Mouse (Mus musculus): ENCODE results near the gene Grin2a. TPM values are rescaled to one million over a fixed set of nuclear protein-coding genes. Genes with fewer than 3 reads are reported as not detected.

Grin2a gene
- polyA plus RNA-seq, 2 experiments: 0.64 to 2.0 TPM

- TF ChIP-seq POLR2A (IDR thresholded peaks at IDR 0.05; ENCODE audit: borderline replicate concordance, extremely low read depth, insufficient read depth, insufficient read length): no peak
- H3K4me2 ChIP-seq (replicated peaks; ENCODE audit: low read depth, low read length, severe bottlenecking): no peak overlapping the region
- peaks cover 5% of the 10 kb centered on the region for H3K4me1 ChIP-seq (ENCODE audit: control insufficient read depth, insufficient read depth, low read length)
- H3K27me3 ChIP-seq (ENCODE audit: control insufficient read depth, insufficient read depth, low read length): peaks cover 40% of the 10 kb centered on the region
- no peak overlapping the region for H3K27ac ChIP-seq (replicated peaks; ENCODE audit: low read depth, low read length)
- H3K4me3 ChIP-seq (replicated peaks; ENCODE audit: low read length): no peak overlapping the region
- ATAC-seq (ENCODE audit: low FRiP score, low read depth) (no peak), DNase-seq (ENCODE audit: low spot score) (no peak)
- no peak overlapping the region for H3K9ac ChIP-seq (ENCODE audit: low read depth, low read length, severe bottlenecking)
- no peaks in the 10 kb centered on the region for H3K9me3 ChIP-seq (ENCODE audit: control insufficient read depth, low read length)
- H3K36me3 ChIP-seq (ENCODE audit: control insufficient read depth, insufficient read depth, low read length): no peaks in the 10 kb centered on the region
Measured at GRCm38 (mm10) chr16:9997931-9998330, 2.6 kb upstream of the Grin2a start.

- Histone ChIP-seq H3K4me1 (ENCODE audit: control insufficient read depth, insufficient read depth, low read length) (peaks cover 5% of the 10 kb centered on the region), H3K9me3 (ENCODE audit: control insufficient read depth, low read length) (no peaks in the 10 kb centered on the region), H3K27me3 (ENCODE audit: control insufficient read depth, insufficient read depth, low read length) (peaks cover 60% of the 10 kb centered on the region), H3K4me2 (replicated peaks; ENCODE audit: low read depth, low read length, severe bottlenecking) (0 out of 2 replicates have a peak overlapping the region, but pooled peaks have one; percentile 61), H3K36me3 (ENCODE audit: control insufficient read depth, insufficient read depth, low read length) (no peaks in the 10 kb centered on the region), H3K9ac (ENCODE audit: low read depth, low read length, severe bottlenecking) (no peak overlapping the region), H3K27ac (replicated peaks; ENCODE audit: low read depth, low read length) (no peak overlapping the region), H3K4me3 (replicated peaks; ENCODE audit: low read length) (peak overlapping the region; percentile 36; the same call in 1 of the 2 replicates)
- no peak for ATAC-seq (ENCODE audit: low FRiP score, low read depth)
- no peak for TF ChIP-seq POLR2A (IDR thresholded peaks at IDR 0.05; ENCODE audit: borderline replicate concordance, extremely low read depth, insufficient read depth, insufficient read length)
- 23% methylated on average over 13 of the region's 13 CpGs for WGBS
- no peak for DNase-seq (ENCODE audit: low spot score)
Measured at GRCm38 (mm10) chr16:9995814-9996210, 452 bp upstream of the Grin2a start.

GRCm38 (mm10) chr16:9994041-9994950, 1.1 kb downstream of the Grin2a start:
- TF ChIP-seq POLR2A (IDR thresholded peaks at IDR 0.05; ENCODE audit: borderline replicate concordance, extremely low read depth, insufficient read depth, insufficient read length): no peak

GRCm38 (mm10) chr16:9993255-9994040, 1.9 kb downstream of the Grin2a start:
- Histone ChIP-seq H3K4me3 (replicated peaks; ENCODE audit: low read length) (peak overlapping the region; percentile 36), H3K9ac (ENCODE audit: low read depth, low read length, severe bottlenecking) (peak overlapping the region; percentile 28; the same call in 1 of the 2 replicates), H3K36me3 (ENCODE audit: control insufficient read depth, insufficient read depth, low read length) (no peaks in the 10 kb centered on the region), H3K4me1 (ENCODE audit: control insufficient read depth, insufficient read depth, low read length) (peaks cover 5% of the 10 kb centered on the region), H3K27me3 (ENCODE audit: control insufficient read depth, insufficient read depth, low read length) (peaks cover 68% of the 10 kb centered on the region), H3K27ac (replicated peaks; ENCODE audit: low read depth, low read length) (no peak overlapping the region), H3K4me2 (replicated peaks; ENCODE audit: low read depth, low read length, severe bottlenecking) (peak overlapping the region; percentile 61), H3K9me3 (ENCODE audit: control insufficient read depth, low read length) (no peaks in the 10 kb centered on the region)
- peak; percentile 70 for ATAC-seq (ENCODE audit: low FRiP score, low read depth)
- WGBS: 3% methylated on average over 39 of the region's 39 CpGs
- peak; percentile 75 for DNase-seq (ENCODE audit: low spot score)
- TF ChIP-seq POLR2A (IDR thresholded peaks at IDR 0.05; ENCODE audit: borderline replicate concordance, extremely low read depth, insufficient read depth, insufficient read length): no peak

More at GRCm38 (mm10) chr16:9994041-9994950, 1.1 kb downstream of the Grin2a start:
- Histone ChIP-seq H3K4me1 (ENCODE audit: control insufficient read depth, insufficient read depth, low read length) (peaks cover 5% of the 10 kb centered on the region), H3K27me3 (ENCODE audit: control insufficient read depth, insufficient read depth, low read length) (peaks cover 68% of the 10 kb centered on the region), H3K4me3 (replicated peaks; ENCODE audit: low read length) (peak overlapping the region; percentile 36), H3K9ac (ENCODE audit: low read depth, low read length, severe bottlenecking) (peak overlapping the region; percentile 28; the same call in 1 of the 2 replicates), H3K27ac (replicated peaks; ENCODE audit: low read depth, low read length) (no peak overlapping the region), H3K36me3 (ENCODE audit: control insufficient read depth, insufficient read depth, low read length) (no peaks in the 10 kb centered on the region), H3K9me3 (ENCODE audit: control insufficient read depth, low read length) (no peaks in the 10 kb centered on the region), H3K4me2 (replicated peaks; ENCODE audit: low read depth, low read length, severe bottlenecking) (peak overlapping the region; percentile 61)
- peak; percentile 16; the same call in 1 of the 2 replicates for ATAC-seq (ENCODE audit: low FRiP score, low read depth)
- DNase-seq (ENCODE audit: low spot score): no peak
- under 1% methylated on average over 33 of the region's 51 CpGs for WGBS

GRCm38 (mm10) chr16:9992773-9993221, 2.6 kb downstream of the Grin2a start:
- Histone ChIP-seq H3K4me1 (ENCODE audit: control insufficient read depth, insufficient read depth, low read length) (peaks cover 5% of the 10 kb centered on the region), H3K4me2 (replicated peaks; ENCODE audit: low read depth, low read length, severe bottlenecking) (peak overlapping the region; percentile 61), H3K9ac (ENCODE audit: low read depth, low read length, severe bottlenecking) (no peak overlapping the region), H3K36me3 (ENCODE audit: control insufficient read depth, insufficient read depth, low read length) (no peaks in the 10 kb centered on the region), H3K27me3 (ENCODE audit: control insufficient read depth, insufficient read depth, low read length) (peaks cover 68% of the 10 kb centered on the region), H3K4me3 (replicated peaks; ENCODE audit: low read length) (peak overlapping the region; percentile 36), H3K9me3 (ENCODE audit: control insufficient read depth, low read length) (no peaks in the 10 kb centered on the region), H3K27ac (replicated peaks; ENCODE audit: low read depth, low read length) (no peak overlapping the region)
- DNase-seq (ENCODE audit: low spot score) (no peak), ATAC-seq (ENCODE audit: low FRiP score, low read depth) (no peak)
- WGBS: 2% methylated on average over 17 of the region's 17 CpGs
- no peak for TF ChIP-seq POLR2A (IDR thresholded peaks at IDR 0.05; ENCODE audit: borderline replicate concordance, extremely low read depth, insufficient read depth, insufficient read length)

Data from limb, embryonic 14.5 days (tissue).